Mouse (Mus musculus) kidney, postnatal 4 days (tissue): Measurements from ENCODE around the gene Setd7.

Experiments used
- DNase-seq, 2 experiments: peaks; one replicate each; pipeline ENCODE4 v3.0.0; 2021; ENCODE audit warnings: mixed read lengths in 2 of 2

Gene Setd7

DNA sequence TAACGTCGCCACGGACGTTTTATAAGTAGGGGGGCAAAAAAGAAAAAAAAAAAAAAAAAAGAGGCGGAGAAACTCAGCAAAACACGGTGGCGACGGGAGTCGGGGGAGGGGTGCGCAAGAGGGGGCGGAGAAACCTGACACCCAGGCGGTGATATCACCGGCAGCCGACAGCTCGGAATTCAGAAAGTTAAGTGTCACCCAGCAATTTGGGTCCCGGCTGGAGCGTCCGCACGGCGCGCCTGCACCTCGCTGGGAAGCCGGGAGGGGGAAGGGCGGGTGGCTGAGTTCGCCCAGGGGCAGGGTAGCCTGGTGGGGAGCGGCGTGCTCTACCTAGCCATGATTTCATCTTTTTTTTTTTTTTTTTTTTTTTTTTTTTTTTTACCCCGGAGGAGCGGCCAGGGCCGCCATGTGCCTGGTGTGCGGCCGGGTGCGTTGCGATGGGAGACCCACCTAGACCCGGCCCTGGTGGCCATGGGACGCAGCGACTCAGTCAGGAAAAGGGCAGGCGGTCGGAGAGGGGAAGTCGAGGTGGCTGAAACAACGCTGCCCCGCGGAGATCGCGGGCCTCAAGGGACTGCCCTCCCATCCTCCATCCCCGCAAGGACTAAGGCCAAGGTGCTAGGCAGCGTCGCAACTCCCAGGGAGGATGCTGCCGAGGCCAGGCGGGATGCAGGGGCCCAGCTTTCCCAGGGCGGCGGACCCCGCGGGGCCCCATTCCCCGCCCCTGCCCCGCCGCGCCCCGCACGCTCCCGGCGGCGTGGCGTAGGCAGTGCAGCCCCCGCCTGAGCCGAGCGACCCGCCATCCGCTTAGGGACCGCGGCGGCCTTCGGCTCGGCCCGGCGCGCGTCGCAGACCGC is 857 bp downstream of the Setd7 start:
- DNase-seq = peak; percentile 84 to 92

DNA sequence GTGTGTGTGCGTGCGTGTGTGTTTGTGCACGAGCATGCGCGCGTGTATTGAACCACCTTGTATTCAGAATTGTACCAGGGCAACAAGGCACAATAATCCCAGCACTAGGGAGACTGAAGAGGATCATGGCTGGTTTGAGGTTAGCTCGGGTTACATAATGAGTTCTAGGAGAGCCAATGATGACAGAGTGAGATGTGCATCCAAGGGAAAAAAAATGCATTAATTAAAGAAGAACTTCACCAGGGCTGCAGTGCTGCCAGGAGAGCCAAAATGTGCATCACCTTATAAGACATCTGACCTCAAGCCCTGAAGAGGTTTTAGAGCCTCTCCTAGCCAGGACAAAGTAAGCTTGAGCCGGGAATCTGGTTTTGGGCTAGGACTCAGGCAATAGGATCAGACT is 5.1 kb downstream of the Setd7 start:
- DNase-seq = no peak

DNA sequence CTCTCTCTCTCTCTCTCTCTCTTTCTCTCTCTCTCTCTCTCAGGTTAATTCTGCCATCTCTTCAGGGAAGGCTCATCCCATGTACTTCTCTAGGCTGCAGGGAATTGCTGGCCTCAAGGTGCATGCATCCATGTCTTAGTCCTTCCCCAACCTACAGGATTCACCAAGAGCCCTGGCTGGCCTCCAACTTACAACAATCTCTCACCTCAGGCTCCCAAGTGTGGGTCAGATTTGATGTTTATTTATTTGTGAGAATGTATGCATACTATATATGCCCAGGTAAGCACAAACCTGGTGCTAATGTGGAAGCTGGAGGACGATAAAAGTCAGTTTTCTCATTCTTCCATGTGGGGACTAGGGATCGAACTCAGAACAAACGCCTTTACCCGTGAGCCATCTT is 5.8 kb downstream of the Setd7 start:
- no peak for DNase-seq

DNA sequence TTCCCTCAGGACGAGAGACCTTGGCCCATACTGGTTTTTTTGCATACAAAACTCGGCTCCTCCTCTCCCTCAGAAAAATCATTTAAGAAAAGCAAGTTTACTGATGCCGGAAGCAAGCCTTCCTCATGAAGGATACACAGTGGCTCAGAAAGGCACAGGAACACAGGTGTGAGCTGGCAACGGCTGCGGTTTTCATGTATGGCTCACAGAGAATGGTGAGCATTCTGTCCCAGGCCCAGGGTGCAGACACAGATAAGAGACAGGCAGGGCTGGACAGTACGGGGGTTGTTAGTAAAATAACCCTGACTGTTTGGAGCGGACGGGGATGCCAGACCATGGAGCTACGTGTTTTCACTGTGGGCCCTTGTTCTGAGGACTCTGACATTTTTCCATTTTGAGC is 6.6 kb downstream of the Setd7 start:
- no peak for DNase-seq

DNA sequence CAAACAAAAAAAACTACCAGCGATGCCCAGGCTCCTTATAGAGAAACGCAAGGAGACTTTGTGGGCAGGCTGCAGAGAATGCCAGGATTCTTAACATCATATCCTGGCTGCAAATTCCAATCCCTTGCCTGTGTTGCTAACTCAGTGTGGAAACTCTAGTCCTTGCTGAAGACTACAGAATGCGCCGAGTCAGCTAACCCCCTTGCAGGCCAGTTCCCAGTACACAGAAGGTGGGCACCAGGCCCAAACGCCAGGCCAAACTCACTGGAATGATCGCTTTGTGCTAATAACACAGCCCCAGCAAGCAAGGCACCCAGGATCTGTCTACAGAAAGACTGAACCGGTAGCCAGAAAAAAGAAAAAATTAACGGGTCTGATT is 7.2 kb downstream of the Setd7 start:
- DNase-seq = peak; percentile 36 to 57

DNA sequence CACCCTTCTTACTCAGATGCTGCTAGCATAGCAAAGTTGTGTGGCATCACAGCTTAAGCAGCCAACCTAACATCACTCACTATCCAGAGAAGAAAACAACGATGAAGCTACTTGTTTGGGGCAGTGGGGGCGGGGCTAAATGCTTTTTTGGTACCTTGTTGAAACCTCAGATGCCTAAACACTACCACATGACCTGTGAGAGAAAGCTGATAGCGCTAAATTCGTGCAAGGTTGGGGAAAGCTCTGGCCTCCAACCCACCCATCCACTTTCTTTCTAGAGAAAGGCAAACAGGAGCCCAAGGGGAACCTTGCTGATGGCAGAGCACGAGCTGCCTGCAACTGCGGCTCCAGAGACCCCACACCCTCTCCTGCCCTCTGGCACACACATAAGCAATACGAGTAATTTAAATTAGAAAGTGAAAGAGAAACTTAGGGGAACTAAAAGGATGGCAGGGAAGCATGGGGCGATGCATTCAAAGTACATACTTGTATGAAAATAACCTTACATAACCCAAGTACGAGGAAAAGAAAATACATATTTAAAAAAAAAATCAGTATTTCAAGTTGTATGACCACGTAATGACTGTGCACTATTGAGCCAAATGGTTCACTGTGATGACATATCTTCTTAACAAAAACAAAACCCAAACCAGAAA is 7.7 kb downstream of the Setd7 start:
- no peak for DNase-seq

DNA sequence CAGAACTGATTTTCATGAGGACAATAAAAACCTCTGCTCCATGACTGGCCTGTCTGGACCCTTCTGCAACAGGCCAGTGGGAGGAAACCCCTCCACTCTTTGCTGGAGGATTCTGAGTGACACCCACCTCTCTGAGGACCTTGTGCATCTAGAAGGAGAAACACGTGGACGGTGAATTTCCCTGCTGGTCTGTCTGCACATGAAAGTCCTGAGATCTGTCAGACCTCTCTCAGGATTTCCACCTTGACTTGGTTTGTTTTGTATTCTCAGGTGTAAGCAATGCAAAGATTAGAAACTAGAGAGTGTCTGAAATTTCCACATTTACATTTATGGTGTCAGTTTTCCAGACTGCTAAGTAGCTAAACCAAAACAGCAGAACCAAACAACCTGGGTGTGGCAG is 8.5 kb downstream of the Setd7 start:
- DNase-seq = no peak

DNA sequence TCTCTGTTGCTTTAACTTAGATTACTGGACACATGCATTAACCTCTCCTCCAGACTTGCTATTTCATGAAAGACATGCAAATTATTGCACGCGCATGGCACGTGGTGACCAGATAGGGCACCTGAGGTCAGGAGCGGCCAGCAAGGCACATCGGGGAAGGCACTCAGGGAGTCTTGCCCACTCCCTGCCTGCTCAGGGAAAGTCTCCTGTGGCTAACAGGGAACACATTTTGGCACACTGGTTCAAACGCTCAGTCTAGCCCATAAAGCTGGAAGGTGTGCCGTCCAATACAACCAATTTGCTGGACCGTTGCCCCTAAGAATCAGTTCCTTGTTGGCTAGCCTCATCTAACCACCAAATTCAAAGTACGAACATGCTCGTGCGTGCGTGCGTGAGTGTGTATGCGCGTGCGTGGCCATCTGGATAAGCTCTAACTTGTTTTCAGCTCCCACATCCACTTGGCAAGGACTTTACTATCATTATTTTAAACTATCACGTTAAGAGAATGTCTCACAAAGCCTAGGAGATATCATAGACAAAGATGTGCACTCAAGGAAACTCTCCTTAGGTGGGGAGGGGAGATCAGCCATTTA is 11.6 kb downstream of the Setd7 start:
- no peak for DNase-seq

DNA sequence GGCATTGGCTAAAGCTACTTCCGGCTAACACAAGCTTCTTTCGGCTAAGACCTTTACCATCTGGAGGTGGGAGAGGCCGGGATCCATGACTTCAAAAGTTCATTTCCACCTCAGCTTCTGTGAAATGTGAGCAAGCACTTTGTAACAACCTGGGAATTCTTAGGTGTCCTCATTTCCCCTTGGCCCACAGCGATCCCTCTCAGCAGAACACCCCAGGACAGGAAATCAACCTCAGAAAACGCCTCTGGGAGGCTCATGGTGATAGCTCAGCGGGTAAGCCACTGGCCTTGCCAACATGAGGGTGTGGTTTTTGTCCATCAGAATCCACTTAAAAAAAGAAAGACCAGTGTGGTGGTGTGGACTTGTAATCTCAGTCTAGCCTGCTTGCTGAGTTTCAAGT is 13.1 kb downstream of the Setd7 start:
- DNase-seq = no peak

DNA sequence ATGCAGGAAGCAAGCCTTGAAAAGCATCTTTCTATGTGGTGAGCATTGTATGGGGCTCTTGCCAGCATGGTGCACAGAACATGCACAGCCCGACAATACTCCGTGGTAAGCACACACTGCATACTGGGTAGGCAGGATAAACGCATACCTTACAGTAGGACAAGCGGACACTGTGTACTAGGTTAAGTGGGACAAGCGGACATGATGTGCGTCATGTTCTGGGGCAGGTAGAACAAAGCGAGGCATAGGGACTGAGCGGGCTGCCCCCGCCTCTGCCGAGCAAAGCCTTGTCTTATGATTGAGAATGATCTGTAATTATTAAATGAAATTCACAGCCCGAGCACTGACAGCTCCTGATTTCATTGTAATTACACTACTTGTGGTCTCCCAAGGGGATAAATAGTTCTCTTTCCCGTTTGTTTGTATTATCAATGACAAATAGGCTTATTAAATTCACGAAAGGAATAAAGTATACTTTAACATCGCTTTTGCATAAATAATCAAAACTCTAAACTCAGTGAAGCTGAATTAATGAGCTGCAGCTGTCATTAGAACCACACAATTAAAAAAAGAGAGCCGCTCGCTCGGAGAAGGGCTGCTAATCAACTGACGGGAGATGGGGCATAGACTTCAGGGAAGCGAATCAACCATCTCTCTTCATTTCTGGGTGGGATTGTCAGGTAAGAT is 16.1 kb downstream of the Setd7 start:
- DNase-seq = no peak

DNA sequence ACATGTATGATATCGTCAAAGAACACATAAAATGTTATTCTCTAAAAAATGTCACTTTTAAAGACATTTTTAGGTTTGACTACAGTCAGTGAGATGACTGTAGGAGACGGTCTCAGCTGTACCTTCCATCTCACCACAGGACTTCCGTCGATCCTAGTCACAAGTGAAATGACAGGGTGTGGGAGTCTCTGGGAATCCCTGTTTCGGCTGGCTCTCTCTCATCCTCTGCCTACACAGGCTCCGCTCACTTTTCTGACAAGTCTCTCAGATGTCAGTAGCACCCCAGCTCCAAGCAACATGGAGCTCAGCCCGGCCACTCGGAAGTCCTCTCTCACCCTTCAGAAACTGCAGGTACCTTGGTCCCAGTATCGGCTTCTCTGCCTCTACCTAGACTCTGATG is 20.0 kb downstream of the Setd7 start:
- no peak for DNase-seq

DNA sequence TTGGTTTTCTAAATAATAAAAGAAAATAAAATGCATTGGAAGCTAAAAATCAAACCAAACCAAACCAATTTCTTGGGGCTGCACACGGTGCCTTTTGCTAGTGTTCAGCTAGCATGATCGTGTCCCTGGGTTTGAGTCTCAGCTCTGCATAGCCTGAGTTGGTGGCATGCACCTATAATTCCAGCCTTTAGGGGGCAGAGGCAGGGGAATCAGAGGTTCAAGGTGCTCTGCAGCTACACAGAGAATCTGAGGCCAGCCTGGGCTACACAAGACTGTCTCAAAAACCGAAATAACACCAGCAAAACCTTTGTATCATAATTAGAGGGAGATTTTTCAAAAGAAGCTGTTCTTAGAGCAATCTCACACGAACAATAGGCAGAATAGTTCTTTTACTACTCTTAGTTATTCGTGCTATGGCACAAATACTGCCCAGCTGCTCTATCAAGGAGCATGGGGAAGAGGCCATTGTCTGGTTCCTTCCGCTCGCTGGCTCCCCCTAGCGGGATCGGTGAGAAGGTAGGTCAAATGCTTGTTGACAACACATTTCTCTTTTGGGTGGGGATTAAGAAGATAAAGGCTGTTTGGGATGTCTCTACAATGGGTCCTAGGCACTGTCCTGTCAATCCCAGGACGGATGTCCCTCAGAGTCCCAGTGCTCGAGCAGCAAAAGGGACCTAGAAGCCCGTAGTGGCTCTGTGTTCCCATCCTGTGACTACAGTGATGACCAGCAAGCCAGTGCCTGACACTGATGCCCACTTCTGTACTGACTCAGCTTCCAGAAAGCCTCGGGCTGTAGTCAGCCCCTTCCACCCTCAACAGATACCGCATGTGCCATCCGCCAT is 20.9 kb downstream of the Setd7 start:
- peak; percentile 88 for DNase-seq

DNA sequence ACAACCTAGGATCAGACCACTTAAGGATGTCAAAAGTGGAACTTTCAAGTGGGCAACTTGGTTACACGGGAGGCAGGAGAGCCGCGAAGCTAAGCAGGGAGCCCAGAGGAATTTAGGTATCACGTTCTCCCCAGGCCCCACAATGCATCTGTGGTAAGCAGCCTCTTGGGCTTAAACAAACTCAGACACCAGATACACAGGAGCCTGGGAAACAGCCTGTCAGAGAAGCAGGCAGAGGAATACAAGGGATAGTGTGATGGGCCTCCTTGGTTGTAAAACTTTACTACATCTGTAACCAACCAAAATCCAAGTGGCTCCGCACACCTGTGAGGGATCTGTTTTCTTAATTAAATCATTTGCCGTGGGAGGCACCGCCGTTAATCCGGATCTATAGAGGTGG is 26.7 kb downstream of the Setd7 start:
- DNase-seq = no peak

DNA sequence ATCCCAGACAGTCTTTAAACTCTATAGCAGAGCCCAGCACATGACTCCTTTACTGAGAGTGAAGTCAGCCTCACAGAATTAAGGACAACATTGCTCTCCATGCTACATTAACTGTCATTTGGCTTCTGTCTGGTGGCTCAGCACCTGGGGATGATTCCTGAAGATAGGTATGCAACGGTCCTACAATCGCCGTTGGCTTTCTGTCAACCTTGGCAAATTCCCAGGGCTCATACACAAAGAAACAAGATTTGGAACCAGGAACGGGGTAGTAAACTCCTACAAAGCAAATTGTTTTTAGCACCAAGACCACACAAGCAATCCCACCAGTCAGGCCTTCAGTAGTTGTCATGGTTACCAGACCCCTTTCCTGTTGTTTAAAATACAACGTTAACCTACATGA is 27.1 kb downstream of the Setd7 start:
- DNase-seq = no peak

DNA sequence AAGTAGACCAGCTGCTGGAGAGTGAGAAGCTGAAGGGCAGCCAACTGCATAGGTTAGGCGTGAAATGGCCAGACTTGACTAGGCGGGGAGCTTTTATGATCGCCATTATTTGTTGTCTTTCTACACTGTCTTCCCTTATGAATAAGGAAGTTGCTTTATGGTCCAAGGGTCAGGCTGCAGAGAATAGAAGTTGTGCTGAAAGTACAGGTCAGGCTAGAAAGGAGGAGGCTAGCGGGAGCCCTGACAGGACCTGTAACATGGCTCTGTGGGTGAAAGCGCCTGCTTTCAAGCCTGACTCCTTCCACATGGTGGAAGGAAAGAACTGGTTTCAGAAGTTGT is 28.4 kb downstream of the Setd7 start:
- DNase-seq = no peak

DNA sequence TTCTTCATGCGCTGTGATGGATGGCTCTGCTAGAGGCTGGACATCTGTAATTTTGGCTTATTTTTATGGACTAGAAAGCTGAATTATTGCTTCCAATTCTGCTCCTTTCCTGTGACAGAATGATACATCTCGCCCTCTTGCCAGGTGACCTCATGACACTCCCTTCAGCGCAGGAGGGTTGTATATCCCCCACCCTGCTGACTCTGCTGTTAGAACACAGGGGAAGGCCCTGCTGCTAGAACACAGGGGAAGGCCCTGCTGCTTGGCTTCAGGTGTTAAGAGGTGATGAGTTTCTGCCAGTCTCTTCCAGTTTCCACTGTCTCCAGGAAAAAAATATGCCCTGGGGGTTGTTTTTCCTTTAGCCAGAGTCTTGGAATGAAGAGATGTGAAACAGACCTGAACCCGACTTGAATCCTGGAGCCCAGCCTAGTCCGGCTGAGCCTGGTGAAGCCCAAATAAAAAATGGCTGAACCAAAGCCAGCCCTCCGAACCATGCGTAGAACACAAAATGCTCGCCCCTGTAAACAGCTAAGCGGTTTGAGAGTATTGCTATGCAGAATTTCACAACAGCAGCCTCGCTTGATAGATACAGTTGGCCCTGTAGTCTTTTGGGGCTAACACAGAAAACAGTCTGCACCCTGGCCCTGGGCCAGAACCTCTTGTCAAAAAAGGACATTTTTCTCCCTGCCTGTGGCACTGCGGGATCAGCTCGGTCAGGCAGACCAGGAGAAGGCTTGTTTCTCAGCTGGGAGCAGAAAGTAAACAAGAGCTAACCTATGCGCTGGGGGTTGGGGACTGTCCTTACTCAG is 29.0 kb downstream of the Setd7 start:
- DNase-seq = peak; percentile 79 to 83

DNA sequence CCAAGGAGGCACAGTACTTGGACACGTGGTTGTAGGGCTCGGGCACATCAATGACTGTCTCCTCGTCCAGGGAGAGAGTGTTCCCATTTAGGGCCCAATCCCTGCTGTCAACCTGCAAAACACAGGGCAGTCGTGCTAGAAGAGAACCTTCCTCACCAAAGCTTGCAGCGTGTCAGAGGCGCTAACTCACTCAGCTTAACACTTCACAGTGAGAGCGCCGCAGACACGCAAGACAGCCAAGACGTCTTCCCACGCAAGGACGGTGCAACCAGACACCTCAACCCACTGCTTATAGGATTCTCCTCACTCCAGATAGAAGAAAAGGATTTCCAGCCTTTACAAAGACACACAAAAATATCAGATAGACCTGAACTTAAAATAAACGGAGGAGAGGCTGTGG is 33.8 kb downstream of the Setd7 start:
- no peak for DNase-seq

DNA sequence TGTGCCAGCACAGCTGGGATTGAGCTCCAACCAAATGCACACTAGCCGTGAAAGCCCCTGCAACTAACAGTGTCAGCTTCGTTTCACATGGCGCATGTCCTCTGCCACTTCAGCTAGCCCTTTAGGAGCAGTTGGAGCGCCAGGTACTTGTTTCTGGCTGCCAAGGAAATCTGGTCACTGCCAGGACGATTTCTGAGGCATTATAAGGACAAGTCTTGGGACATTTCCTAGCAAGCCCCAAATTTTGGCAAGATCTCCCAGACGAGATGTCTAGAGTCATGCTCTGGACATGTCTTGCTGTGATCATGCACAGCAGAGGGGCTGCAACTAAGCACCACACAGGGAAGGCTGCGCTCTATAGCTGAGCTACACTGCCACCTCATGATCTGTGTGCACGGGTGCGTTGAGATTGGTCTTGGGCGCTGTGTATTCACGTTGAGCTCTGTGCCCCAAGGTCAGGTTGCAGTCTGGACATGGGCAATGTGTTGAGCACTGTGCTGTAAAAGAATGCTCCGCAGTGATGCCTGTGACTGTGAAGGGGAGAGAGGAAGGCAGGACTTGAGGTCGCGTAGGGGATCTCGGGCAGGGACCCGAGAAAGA is 35.4 kb downstream of the Setd7 start:
- no peak for DNase-seq

DNA sequence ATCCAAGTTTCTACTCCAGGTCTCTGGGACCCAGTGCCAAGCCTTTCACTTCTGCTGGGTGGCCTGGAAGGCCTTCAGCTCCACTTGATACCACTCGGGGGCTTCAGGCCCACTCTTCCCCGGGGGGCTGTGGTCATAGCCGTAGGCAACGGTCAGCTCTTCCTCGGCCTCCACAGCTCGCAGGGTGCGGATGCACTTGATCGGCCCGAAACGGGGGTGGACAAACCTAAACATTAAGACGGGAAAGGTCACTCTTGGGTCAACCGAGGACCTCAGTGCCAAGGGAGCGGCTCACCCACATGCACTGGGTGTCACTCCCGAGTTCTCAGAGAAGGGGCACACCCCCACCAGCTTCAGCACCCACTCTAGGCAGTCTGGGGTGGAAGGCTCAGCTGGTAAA is 39.4 kb downstream of the Setd7 start:
- DNase-seq = no peak

DNA sequence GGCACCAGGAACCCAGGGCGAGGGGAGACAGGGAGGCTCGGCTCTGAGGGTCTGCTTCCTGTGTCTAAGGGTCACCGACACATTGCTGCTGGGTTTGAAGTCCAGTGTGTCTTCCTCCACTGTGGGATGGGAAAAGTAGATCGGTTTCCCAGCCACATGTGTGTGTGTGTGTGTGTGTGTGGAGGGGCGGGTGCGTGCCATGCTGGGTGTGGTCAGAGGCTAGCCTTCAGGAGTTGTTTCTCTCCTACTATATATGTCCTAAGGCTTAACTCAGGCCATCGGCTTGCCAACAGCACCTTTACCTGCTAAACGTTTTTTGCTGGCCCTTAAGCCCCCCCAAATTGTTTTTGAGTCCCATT is 41.9 kb downstream of the Setd7 start:
- no peak for DNase-seq
